Mouse (Mus musculus) forelimb bud, embryonic 11.5 days (tissue): Measurements from ENCODE around the gene B4galnt2.
"Not testable (repeated sequence)": the region's sequence is repeated elsewhere in the genome, so short reads cannot be mapped to it uniquely, and the experiment has no call there.

Experiments
- DNase-seq: peaks from one replicate; pipeline ENCODE4 v3.0.0-alpha.2; 2012; ENCODE audit warnings: low read depth, low spot score

The B4galnt2 gene

DNA sequence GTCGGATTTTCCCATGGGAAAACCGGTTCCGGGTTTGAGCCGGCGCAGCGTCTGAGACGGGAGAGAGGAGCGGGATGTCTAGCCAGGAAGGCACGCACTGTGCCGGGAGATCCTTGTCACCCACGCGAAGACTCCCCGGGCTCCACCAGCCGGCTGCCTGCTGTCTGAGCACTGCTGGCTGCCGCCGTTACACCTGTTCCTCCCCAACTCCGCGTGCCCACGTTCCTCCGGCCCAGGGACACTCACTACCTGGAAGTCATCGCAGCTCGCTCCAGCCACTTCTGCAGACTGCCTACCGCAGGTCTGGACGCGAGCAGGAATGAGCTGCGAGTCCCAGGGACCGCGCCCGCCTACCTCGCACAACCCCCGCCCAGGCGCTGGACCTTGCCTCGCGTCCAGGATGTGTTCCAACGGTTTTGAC is at the start of gene B4galnt2:
Gene B4galnt2 (minus strand): TSS at position 321 of the 421 bp plus-strand sequence.
- DNase-seq: no peak

DNA sequence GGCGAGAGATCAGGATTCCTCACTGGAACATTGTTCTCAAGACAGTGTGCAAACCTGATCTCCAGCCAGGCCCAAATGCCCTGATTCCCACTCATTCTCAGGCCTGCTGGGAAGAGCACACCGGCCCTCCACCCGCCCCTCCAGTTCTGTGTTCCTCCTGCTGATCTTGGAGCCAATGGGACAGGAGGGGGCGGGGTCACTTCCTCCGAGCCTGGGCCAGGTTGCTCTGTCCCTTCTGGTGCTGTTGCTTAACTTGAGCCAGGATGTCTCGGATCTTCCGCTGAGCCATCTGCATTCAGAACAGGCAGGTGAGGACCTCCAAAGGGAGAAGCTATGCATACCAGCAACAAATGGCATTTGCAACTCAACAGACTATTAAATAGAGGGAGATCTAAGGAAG is 48.6 kb upstream of the B4galnt2 start:
- no peak for DNase-seq

DNA sequence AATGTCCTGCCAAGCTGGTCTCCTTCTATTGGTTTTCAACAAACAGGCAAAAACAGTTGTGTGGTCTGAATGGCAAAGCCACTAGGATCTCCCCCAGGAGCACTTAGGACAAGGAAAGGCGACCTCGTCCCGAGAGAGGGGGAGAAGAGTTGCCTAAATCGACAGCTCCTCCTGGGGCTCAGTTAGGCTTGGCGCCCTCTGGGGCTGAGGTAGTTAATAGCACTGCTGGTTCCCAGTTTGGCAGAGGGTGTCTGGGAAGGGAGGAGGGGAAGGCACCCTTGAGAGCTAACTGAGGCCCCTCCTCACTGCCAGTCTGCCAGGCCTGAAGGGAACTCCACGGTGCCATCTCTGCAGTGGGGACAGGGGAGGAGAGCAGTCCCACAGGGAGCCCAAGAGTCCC is 44.5 kb upstream of the B4galnt2 start:
- DNase-seq: no peak

DNA sequence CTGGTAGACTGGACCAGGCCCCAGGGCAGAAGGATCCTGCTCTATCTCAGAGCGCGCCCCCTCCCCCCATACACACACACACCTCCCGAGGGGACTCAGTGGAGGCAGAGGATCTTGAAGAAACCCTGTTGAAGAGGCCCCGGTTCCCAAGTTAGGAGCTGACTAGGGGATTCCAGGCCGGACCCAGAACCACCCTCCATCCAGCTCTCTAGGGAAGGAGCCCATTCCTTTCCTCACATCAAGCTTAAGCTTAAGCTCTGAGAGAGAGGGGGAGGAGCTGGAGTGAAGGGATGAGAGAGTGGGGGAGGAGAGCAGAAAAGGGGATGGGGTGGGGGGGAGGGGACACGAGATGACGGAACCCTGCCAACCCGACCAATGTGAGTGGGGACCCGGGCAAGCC is 43.6 kb upstream of the B4galnt2 start:
- no peak for DNase-seq

DNA sequence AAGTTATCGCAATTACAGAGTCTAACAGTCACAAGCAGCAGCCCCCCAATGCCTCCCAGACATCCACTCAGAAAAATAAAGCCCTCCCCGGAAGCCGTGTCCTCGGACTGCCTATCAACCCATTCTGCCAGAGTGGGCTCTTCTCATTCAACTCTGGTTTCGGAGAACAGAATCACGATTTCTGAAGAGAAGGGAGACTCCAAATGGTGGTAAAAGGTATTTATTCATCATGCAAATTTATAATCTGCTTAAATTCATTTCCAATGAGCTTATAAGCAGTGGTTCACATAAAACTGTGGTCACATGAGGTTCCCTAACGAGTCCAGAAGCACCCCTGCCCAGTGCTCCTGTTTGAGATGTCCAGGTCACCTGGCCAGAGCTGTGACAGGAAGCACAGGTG is 42.7 kb upstream of the B4galnt2 start:
- DNase-seq: no peak

DNA sequence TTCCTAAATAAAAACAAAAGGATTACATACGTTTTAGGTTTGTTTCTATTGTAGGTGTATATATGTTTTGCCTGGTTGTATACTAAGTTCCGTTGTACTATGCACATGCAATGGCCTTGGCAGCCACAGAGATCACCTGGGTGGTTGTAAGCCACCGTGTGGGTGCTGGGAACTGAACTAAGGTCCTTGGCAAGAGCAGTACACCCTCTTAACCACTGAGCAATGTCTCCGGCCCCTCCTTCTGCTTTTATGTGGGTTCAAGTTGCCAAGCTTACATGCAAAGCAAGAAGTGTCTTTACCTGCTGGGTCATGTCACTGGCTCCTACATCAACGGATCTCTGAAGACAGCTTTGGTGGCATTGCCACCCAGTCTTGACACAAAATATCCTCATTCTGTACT is 38.6 kb upstream of the B4galnt2 start:
- DNase-seq: no peak

DNA sequence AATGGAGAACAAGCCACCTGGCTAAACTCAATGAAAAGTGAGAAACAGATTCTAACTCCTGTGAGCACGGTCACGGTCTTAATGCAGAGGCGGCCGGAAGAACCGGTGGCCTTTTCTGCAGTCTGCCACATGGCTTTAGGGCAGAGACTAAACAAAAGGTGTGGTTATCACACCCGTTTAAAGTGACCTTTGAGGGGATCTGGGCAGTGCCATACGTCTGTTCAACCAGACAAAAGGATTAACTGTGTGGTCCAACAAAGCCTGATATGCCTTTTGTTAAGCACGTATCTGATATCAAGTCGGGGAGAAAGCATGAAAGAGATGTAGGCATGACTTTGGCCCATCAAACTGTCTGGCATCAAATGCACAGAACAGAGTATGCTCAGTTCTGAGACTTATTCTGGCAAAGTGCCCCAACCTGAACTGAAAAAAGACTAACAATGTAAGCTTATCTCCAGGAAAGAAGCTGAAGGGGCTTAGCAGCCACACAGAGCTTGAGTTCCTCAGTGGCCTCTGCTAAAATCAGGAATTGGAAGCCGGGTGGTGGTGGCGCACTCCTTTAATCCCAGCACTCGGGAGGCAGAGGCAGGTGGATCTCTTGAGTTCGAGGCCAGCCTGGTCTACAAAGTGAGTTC is 31.3 kb upstream of the B4galnt2 start:
- DNase-seq: no peak

DNA sequence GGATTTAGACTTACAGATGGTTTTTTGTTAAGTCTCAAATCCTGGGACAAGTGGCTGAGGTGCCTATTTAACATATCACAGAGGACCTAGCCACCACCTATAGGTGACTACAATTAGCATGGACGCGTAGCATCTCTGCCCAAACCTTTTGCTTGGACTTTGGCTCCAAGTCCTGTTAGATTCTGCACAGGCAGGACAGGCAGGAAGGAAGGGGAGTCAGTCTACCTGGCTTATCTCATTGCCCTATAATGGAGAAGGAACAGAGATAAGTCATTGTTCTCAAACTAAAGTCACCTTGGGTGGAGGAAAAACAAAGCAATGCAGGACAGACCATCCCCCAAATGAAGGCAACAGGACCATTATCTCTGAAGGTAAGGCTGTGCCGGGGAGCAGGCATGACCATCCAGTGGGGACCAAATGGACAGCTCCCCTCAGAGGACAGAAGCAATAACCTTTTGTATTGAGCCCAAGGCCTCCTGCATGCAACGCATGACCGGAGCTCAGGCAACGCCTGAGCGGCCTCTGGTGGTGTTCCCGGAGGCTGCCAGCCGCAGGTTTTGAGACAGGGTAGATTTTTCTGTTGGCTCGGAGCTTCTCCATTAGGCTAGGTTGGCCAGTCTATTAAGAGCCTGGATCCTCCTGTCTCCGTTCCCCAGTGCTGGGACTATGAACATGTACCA is 25.3 kb upstream of the B4galnt2 start:
- DNase-seq: no peak

DNA sequence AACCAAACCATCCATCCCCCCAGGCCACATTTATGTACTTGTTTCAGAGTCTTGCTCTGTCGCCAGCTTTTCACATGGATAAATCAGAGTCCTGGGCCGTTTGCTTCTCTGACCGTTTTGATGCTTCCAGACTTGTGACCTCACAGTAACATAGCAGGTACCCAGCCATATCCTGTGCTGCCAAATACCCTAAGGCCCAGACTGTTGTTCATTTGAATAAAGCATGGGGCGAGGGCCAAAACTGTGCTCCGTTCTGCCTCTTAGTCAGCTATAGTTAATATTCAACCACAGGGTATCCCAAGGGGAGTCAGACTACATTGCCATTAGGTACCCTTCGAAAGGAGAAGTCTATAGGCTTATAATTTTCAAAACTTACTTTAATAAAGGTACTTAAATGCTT is 21.7 kb upstream of the B4galnt2 start:
- DNase-seq: no peak

DNA sequence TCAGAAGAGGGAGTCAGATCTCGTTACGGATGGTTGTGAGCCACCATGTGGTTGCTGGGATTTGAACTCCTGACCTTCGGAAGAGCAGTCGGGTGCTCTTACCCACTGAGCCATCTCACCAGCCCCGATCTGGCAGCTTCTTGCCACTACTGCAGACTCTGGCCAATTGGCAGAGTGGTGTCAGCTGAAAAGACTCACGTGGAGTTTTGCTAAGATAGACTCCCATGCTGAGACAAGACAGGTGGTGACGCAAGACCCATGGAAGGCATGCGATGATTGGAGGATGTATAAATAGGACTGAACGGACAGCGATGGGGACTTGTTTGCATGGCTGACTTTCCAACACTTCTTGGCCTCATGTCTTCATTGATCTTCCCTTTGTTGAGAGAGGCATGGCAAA is 17.5 kb upstream of the B4galnt2 start:
- not testable (repeated sequence) for DNase-seq

DNA sequence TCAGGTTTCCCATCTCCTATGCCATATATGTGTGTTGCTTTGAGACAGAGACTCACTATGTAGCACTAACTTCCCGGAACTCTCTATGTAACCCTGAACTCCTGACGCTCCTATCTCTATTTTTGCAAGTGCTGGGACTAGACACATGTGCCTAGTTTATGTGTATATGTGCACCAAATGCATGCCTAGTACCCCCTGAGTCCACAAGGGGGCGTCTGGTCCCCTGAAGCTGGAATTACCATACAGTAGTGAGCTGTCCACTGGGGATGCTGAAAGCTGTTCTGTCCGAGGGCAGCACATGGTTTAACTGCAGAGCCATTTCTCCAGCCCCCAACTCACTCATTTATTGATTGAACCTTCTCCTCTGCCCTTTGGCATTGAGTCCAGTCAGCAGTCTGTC is 11.7 kb upstream of the B4galnt2 start:
- DNase-seq: no peak

DNA sequence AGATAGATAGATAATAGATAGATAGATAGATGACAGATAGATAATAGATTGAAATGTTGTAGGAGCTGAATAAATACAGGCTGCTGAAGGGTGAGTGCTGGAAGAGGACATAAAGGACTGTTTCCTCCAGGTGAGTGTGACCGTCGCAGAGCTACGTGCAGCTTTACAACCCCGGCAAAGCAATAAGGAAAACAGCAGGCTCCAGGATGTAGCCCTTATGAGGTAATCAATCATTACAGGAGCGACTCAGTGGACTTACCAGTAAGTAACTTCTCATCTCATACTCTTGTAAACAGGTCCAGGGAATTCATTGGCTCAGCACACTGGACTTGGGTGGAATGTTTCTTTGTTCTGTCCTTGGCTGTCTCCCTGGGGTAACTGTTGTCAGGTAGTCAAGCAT is 11.3 kb upstream of the B4galnt2 start:
- no peak for DNase-seq

DNA sequence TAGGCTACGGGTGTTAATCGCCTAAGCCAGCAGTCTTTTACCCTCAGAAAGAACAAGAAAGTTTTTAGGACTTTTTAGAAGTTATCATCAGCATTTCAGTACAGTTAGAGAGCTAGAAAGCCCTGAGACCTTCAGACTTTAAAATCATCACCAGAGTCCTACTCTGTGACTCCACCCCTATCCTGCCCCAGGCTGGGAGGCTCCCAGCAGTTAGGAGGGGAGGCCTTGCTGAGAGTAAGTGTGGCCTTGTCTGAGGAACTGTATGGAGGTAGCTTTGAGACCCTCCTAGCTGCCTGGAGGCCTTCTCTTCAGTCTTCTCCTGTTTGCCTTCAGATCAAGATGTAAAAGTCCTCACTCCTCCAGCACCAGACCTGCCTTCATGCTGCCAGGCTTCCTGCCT is 9.5 kb upstream of the B4galnt2 start:
- DNase-seq: no peak

DNA sequence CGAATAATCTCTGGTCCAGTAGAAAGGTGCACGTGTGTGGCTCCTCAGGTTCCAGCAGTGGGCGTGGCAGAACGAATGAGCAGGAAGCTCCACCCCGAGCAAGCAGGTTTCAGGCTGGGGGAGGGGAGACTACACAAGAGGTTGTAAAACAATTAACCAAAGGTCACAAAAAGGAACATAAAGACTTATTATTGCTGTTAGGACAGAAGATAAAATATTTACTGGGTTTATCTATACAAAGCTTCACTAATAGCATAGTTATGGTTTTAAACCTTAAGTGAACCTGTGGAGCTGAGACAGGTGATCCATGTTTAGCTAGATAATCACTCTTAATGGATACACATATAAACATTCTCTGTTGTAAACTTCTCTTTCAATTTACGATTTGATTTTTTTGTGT is 8.8 kb upstream of the B4galnt2 start:
- not testable (repeated sequence) for DNase-seq

DNA sequence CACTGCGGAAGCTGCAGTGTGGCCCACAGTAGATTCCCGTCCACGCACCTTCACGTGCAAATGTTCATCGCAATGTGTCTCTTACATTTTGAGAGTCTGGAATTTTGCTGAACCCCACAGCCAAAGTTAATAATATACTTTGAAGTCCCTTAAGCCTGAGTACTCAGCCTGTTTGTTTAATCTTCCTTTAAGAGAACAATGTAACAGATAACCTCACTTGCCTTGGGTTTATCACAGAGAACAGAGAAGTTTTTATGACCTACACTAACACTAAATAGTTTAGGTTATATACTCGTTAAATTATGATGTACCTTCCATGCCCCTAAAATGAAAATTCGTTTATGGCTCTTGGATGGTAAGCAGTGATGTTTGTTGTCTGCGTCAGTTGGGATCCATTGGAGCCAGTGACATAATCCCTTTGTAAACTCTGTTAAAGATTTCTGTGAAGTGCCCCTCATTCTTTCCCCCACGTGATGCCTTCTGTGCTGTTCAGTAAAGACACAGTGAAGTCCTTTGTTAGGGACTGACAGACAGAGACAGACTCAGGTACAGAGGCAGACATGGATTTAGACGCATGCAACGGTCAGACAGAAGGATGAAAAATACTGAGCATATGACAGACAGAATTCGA is 7.4 kb upstream of the B4galnt2 start:
- DNase-seq: no peak

DNA sequence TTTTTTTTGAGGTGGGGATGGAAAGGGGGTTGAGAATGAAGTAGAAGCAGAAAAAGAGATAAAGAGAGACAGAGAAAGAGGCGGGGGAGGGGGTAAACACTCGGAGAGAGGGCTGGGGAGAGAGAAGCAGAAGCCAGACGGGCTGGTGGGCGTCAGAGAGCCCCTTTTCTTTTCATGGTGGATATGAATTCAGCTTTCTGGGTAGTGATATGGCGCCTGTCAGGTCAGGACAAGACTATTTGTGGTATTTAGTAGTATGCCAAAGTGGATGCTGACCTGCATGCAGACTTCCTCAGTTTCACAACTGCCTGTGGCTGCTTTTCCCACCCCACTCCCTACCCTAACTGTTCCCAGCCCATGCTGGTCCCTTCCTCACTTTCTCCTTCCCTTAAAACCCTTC is 1.7 kb upstream of the B4galnt2 start:
- DNase-seq: no peak

DNA sequence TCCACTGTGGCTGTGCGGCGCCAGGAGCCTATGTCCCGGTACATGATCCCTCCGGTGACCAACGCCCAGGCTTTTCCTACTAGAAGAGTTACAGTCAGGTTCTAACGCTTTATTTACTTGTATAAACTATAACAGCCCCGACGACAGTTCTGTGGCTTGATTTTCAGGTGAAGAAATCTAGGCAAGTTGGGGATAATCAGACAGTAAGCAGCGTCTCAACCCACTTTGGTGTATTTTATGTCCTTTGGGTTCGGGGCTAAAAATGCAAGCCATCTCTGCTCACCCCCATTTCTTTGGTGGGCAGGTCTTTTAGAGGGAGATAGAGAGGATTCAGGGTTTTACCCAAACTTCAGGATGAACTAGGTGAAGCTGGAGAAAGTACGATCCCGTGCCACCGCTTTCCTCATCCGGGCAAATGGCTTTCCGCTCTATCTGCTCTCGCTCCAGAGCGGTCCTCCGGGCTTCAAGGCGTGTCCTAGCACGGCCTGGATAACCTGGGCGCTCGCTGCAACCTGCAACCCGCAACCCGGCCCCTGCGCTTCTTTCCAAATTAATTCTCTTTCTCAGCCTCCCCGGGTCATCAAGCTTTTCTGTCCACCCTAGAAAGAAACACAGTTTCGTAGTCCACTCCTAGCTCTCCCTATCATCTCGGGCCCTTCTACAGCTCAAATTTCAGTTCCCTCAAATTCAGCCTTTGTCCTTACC is 467 bp upstream of the B4galnt2 start:
- no peak for DNase-seq

DNA sequence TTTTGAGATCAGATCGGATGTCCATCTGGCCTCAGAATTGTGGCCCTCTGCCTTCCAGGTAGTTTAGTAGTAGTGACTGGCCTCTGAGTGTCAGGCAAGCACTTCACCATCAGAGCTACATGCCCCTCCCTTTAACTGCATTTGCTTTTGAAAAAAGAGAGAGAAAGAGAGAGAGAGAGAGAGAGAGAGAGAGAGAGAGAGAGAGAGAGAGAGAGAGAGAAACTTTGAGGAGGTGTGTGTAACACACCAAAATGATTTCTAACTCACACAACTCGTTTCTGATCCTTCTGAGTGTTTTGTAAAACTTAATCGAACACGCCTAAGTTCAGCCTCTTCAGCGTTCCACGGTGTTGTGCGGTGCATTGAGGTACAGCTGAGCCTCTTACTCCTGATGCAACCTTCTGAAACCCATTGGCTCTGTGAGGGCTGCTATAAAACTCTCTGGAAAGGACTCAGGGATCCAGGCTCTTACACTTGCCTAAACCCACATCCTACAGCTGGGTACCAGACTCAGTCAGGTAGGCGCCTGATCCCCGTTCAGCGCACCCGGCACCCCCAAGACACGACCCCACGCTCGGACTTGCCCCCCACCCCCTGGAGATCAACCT is 628 bp downstream of the B4galnt2 start:
- DNase-seq: no peak

DNA sequence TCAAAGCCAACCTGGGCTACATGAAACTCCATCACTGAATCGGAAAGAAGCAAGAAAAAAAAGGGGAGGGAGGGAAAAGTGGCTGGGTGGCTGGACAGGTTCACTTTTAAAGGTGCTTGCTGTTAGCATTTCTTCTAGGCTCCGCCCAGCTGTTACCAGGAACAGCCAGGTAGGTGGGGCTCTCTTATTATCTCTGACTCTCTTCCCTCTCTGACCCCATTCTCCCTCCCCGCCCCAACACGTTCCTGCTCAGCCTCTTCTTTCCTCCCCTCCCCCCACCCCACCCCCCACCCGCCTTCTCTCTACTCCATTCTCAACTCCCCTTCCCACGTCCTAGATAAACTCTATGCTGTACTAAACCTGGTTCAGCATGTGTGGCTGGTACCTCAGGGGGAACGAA is 3.1 kb downstream of the B4galnt2 start:
- no peak for DNase-seq

DNA sequence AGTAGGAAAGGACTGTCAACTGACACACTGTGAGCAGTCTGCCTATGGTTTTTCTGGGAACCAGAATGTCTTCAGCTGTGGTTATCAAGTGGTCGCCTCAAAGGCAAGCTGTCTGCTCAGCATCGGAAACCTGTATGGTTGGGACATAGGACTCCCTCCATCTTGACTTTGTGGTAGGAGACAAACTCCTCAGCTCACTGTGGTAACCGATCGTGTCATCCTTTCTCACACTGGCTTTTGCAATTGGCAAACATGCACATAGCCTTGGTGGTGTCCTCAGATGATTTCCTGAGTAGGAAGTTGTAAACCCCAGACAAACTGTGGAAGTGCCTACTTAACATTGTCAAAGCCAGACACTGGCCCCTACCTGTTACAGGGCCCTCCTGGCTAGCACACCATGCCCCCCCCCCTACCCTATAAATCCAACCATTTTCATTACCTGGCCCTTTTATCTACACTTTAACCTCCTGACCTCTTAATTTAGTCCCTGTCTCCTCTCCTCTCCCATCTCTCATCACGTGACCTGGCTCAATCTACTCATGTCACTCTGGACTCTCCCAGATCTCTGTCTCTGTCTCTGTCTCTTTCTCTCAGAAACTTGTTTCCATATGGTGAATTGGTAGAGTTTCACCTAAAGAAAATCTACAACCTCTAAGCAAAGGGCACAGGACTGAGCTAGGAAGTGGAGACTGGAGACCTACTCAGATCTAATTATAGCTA is 6.7 kb downstream of the B4galnt2 start:
- DNase-seq: no peak

DNA sequence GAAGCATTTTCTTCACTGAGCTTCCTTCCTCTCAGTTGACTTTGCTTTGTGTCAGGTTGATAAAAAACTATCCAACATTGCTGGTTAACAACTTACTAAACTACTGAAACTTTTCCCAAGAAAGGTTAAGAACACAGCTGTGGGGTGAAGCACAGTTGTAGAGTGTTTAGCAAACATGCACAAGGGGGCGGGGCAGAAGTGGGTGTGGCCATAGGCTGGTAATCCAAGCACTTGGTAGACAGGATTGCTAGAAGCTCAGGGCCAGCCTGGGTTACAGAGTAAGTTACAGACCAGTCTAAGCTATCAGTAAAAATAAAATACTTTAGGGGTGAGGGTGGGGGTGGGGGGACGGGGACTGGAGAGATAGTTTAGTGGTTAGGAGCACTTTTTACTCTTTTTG is 10.4 kb downstream of the B4galnt2 start:
- no peak for DNase-seq
